Mouse (Mus musculus) MEL (cell line): ENCODE results near the gene Adora3.

ENCODE experiments used
- CTCF ChIP-seq, 3 experiments: IDR thresholded peaks in 2 of 3; conservative IDR thresholded peaks in 1 of 3; 2 replicates each; pipeline ENCODE4 v1.5.1; 2011 to 2012; ENCODE audit warnings: low read length in 3 of 3, low read depth in 2 of 3, mild to moderate bottlenecking in 2 of 3, improper control_type of control experiment in 1 of 3, inconsistent platforms in 1 of 3, mixed read lengths in 1 of 3, moderate library complexity in 1 of 3; ENCODE audit not compliant: control insufficient read depth in 1 of 3, insufficient read depth in 1 of 3, poor library complexity in 1 of 3, severe bottlenecking in 1 of 3
- E2F4 ChIP-seq: IDR thresholded peaks from 2 replicates; pipeline ENCODE4 v1.6.1; 2011; ENCODE audit warnings: low read depth, low read length, improper control_type of control experiment, borderline replicate concordance
- ELF1 ChIP-seq: IDR thresholded peaks from 2 replicates; pipeline ENCODE4 v1.6.1; 2014; ENCODE audit warnings: low read depth, mild to moderate bottlenecking, inconsistent platforms, low read length, improper control_type of control experiment, moderate library complexity
- GATA1 ChIP-seq: IDR thresholded peaks from 2 replicates; pipeline ENCODE4 v1.6.1; 2011; ENCODE audit warnings: low read depth, low read length, improper control_type of control experiment
- MAX ChIP-seq: IDR thresholded peaks from 2 replicates; pipeline ENCODE4 v1.6.1; 2011; ENCODE audit warnings: low read length, improper control_type of control experiment
- POLR2A ChIP-seq, 2 experiments: IDR thresholded peaks; 2 replicates each; pipeline ENCODE4 v1.6.1; 2011 to 2012; ENCODE audit warnings: low read length in 2 of 2, mild to moderate bottlenecking in 2 of 2, control low read depth in 1 of 2, improper control_type of control experiment in 1 of 2, low read depth in 1 of 2, moderate library complexity in 1 of 2; ENCODE audit not compliant: control insufficient read depth in 1 of 2, insufficient read depth in 1 of 2, poor library complexity in 1 of 2
- TAL1 ChIP-seq: IDR thresholded peaks from 2 replicates; pipeline ENCODE4 v1.6.1; 2012; ENCODE audit warnings: mild to moderate bottlenecking, inconsistent platforms, low read length, moderate library complexity, mixed read lengths
- ZNF384 ChIP-seq: IDR thresholded peaks from 2 replicates; pipeline ENCODE4 v1.6.1; 2012; ENCODE audit warnings: low read depth, mild to moderate bottlenecking, inconsistent platforms, low read length, improper control_type of control experiment

DNA sequence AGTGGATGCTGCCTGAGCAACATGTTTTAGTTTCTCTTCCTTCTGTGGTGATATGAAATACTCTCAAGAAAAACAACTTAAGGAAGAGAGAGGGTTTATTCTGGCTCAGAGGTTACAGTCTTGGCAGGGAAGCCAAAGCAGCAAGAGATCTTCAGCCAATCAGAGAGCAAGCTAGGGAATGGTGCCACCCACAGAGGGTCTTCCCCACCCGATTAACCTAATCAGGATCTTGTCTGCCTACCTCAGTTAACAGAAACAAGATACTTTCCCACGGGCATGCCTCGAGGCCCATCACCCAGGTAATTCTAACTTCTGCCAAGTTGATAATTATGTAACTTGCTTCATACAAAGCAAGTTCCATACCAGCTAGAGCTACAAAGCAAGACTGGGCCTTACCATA, 9.8 kb downstream of the Adora3 start:
- no peak for TF ChIP-seq POLR2A (IDR thresholded peaks at IDR 0.05; ENCODE audit: control insufficient read depth in 1 of 2, insufficient read depth in 1 of 2, low read depth in 1 of 2, low read length in 2 of 2, poor library complexity in 1 of 2)
- TF ChIP-seq CTCF (IDR thresholded peaks at IDR 0.05 in 2 of 3, conservative IDR thresholded peaks at IDR 0.05 in 1 of 3; ENCODE audit: control insufficient read depth in 1 of 3, insufficient read depth in 1 of 3, low read depth in 2 of 3, low read length in 3 of 3, poor library complexity in 1 of 3, severe bottlenecking in 1 of 3), result no peak
- TF ChIP-seq MAX, result no peak
- no peak for TF ChIP-seq ELF1
- TF ChIP-seq E2F4, result no peak
- no peak for TF ChIP-seq GATA1
- TF ChIP-seq ZNF384, result no peak
- TF ChIP-seq TAL1, result no peak
